Mouse (Mus musculus) limb, embryonic 12.5 days (tissue): ENCODE measurements around the gene Syngr4. TPM values are rescaled to one million over a fixed set of nuclear protein-coding genes. Genes with fewer than 3 reads are reported as not detected.
A peak's percentile ranks its signal among the peaks of the same experiment; 100 is the strongest.

Experiments
- ATAC-seq: fragments of 200-750 bp; cut with Nextera tagmentation; 2 replicates; pipeline ENCODE4 v1.8.0; 2017; ENCODE audit warnings: low read depth, moderate TSS enrichment; ENCODE audit not compliant: insufficient number of reproducible peaks, insufficient read depth, low FRiP score, low TSS enrichment
- H3K27ac ChIP-seq: fragments of 300-500 bp; sonication (generic); 2 replicates; pipeline ENCODE4 v1.5.1; 2016; ENCODE audit warnings: mild to moderate bottlenecking, moderate library complexity
- H3K27me3 ChIP-seq: fragments of 300-500 bp; sonication (generic); 2 replicates; pipeline ENCODE4 v1.6.1; 2016; ENCODE audit warnings: mild to moderate bottlenecking, moderate library complexity
- H3K36me3 ChIP-seq: fragments of 300-500 bp; sonication (generic); 2 replicates; pipeline ENCODE4 v1.6.1; 2016; ENCODE audit warnings: mild to moderate bottlenecking, moderate library complexity
- H3K4me1 ChIP-seq: fragments of 300-500 bp; sonication (generic); replicated peaks from 2 replicates; pipeline ENCODE4 v1.6.1; 2016
- H3K4me2 ChIP-seq: fragments of 300-500 bp; sonication (generic); 2 replicates; pipeline ENCODE4 v1.6.1; 2016; ENCODE audit warnings: mild to moderate bottlenecking, moderate library complexity
- H3K4me3 ChIP-seq: fragments of 300-500 bp; sonication (generic); replicated peaks from 2 replicates; pipeline ENCODE4 v1.5.1; 2016; ENCODE audit warnings: mild to moderate bottlenecking
- H3K9ac ChIP-seq: fragments of 300-500 bp; sonication (generic); replicated peaks from 2 replicates; pipeline ENCODE4 v1.6.1; 2016; ENCODE audit warnings: mild to moderate bottlenecking, moderate library complexity
- H3K9me3 ChIP-seq: fragments of 300-500 bp; sonication (generic); 2 replicates; pipeline ENCODE4 v1.6.1; 2016; ENCODE audit warnings: mild to moderate bottlenecking, moderate library complexity
- WGBS: fragments of 180-500 bp; shearing (Covaris S2); methylation state at CpG from one replicate; pipeline ENCODE4 v1.1.7; 2016; 5-methylcytosine and 5-hydroxymethylcytosine counted together
- polyA plus RNA-seq: library from polyadenylated mRNA; unstranded; fragments of >200 nt; fragmentation: Nextera tagmentation; extraction: Ambion mirVana; gene quantifications from 2 replicates; pipeline ENCODE4 v1.2.1, GENCODE M21; 2016

Syngr4 gene
- polyA plus RNA-seq, 1 experiment from 2014 or later = 0.65 TPM

DNA sequence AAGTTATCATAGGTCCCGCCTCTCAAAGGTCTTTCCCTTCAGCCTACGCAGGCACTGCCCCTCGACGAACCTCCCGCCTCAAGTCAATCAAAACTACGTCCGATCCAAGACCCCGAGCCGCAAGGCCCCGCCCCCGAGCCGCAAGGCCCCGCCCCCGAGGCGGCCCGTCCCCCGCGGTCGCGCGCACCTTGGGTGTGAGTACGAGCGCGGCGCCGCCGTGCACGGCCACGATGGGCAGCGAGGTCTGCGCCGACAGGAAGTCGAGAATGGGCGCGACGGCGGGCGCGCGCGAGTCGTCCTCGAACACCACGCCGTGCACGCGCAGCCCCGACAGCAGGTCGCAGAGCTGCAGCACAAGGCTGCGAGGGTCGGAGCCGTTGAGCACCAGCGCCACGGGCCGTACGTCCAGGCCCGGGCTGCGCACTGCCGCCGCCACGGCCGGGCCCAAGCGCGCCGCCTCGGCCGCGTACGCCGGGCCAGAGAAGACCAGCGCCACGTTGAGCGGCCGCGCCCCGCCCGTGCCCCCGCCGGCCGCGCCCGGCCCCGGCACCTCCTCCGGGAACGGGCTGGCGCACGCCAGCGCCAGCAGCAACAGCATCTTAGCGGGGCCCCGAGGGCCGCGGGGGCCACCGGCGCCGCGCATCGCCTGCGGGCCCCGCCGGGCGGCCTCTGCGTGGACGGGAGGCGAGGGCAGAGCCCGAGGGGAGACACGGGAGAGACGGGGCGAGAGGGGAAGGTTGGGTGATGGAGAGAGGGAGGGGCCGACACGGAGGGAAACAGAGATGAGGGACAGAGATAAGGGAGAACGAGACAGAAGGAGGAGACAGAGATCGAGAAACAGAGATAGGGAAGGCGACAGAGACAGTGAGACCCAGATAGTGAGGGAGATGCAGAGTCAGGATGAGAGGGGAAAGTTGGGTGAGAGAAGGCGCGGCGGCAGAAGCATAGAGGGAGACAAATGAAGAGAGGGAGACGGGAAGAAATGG, 30.3 kb downstream of the Syngr4 start:
- H3K4me1 ChIP-seq = peaks cover 41% of the 10 kb centered on the region
- no peaks in the 10 kb centered on the region for H3K36me3 ChIP-seq
- no peaks in the 10 kb centered on the region for H3K9me3 ChIP-seq
- H3K27me3 ChIP-seq = peaks cover 60% of the 10 kb centered on the region
- H3K4me2 ChIP-seq = peak overlapping the region; percentile 81
- WGBS = 1% methylated on average over 102 of the region's 117 CpGs
- no peak overlapping the region for H3K27ac ChIP-seq
- H3K9ac ChIP-seq = peak overlapping the region; percentile 88
- H3K4me3 ChIP-seq = peak overlapping the region; percentile 73
- ATAC-seq = peak; percentile 54; the same call in 1 of the 2 replicates

DNA sequence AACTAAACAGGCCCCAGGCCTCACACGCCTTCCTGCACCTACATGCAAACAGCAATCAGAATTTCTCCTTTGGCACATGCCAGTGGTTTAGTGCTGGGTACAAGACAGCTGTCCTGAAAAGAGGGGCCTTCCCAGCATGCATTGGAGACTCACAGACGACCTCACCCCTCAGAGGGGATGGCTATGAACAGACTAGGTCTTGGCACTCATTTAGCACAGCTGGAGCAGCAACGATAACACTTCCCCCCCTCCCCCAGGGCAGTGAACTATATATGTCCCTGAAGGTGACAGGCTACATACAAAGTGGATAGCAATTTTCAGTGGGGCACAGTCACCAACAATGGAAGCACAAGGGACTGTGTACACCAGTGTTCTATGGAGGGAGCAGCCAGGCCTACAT, 32.1 kb downstream of the Syngr4 start:
- no peak for ATAC-seq
- Histone ChIP-seq H3K27ac (no peak overlapping the region), H3K4me2 (no peak overlapping the region), H3K4me1 (peaks cover 29% of the 10 kb centered on the region), H3K9ac (no peak overlapping the region), H3K36me3 (no peaks in the 10 kb centered on the region), H3K9me3 (no peaks in the 10 kb centered on the region), H3K4me3 (no peak overlapping the region), H3K27me3 (peaks cover 59% of the 10 kb centered on the region)
- 63% methylated on average over 3 of the region's 3 CpGs for WGBS

DNA sequence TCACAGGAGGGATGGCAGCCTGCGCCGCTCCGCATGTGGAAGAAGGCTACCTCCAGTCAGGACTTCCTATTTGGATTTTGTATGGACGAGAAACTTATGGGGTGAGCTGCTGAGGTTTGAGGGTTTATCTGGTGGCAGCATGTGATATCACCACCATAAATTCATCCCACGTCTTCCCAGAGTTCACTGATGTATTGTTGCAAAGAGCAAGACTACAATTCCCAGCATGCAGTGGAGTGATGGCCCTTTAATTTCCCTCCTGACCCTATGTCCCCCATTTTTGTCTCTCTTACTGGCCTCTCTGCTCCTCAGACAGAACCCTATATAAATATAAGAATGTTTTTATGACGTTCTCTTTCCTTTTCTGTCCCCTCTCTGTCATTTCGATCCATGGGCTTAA, 33.7 kb downstream of the Syngr4 start:
- Histone ChIP-seq H3K4me2 (no peak overlapping the region), H3K27ac (no peak overlapping the region), H3K36me3 (no peaks in the 10 kb centered on the region), H3K27me3 (peaks cover 59% of the 10 kb centered on the region), H3K9me3 (no peaks in the 10 kb centered on the region), H3K4me3 (no peak overlapping the region), H3K9ac (no peak overlapping the region), H3K4me1 (peaks cover 20% of the 10 kb centered on the region)
- 88% methylated on average over 7 of the region's 7 CpGs for WGBS
- ATAC-seq = no peak

DNA sequence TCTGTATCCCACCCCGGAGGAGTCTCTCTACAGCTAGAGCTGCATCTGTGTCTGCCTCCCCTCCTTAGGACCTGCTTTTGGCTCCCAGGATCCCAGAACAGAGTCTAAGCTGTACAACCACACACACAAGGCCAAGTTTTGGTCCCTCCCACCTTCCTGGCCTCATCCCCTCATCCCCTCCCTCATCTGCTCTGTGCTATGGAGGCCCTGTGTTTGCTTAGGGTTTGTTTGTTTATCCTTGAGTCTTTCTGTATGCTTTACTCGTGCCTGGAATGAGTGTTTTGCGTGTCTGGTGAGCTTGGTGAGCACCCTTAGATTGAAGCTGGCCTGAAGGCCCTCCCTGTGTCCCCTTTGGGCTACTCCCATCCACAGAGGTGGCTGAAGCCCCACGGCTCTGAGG, 37.5 kb downstream of the Syngr4 start:
- peaks cover 71% of the 10 kb centered on the region for H3K27me3 ChIP-seq
- H3K27ac ChIP-seq = no peak overlapping the region
- no peak overlapping the region for H3K9ac ChIP-seq
- no peak for ATAC-seq
- H3K9me3 ChIP-seq = no peaks in the 10 kb centered on the region
- peaks cover 22% of the 10 kb centered on the region for H3K4me1 ChIP-seq
- no peaks in the 10 kb centered on the region for H3K36me3 ChIP-seq
- no peak overlapping the region for H3K4me2 ChIP-seq
- H3K4me3 ChIP-seq = no peak overlapping the region
- 47% methylated on average over 4 of the region's 4 CpGs for WGBS

DNA sequence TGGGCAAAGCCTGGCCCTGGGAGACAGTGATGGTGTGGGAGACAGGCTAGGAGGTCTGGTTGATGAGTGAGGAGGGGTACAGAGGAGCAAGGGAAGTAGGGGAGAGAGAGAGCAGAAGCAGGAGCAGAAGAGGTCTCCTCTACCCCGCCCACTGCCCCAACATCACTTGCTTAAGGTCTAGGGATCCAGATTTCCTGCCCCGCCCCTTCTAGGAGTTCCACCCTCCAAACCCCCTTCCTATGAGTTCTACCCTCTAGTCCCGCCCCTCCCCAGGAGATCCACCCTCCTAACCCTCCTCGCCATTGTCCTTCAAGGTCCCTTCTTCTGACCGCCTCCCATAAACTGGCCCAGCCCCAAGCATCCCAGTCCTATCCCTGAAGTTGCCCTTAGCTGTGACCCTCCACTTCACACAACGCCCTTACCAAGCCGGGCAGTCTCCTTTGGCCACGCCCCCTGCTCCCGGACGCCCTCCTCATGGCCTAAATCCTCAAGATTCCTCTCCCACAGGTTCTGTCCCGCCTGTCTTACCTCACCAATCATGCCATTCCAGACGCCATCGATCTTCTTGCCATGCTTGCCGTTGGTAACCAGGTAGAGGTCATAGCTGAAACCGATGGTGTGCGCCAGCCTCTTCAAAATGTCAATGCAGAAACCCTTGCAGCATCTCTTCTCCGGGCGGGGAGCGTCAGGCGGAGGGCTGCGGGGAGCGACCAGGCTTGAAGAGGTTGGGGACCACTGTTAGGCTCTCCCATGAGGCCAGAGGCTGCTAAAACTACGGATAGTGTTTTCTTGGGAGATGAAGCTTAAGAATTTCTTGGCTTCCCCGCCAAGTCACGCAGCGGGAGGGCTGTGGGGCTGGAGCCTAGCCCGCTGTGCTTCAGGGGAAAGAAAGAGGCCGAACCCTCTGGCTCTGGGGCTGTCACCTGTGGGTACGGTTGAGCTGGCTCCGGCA, 39.3 kb downstream of the Syngr4 start:
- Histone ChIP-seq H3K36me3 (no peaks in the 10 kb centered on the region), H3K4me1 (peaks cover 22% of the 10 kb centered on the region), H3K4me3 (peak overlapping the region; percentile 39), H3K4me2 (peak overlapping the region; percentile 65), H3K27me3 (peaks cover 68% of the 10 kb centered on the region), H3K9ac (peak overlapping the region; percentile 37; the same call in 1 of the 2 replicates), H3K27ac (no peak overlapping the region), H3K9me3 (no peaks in the 10 kb centered on the region)
- ATAC-seq = peak; percentile 56
- WGBS = 2% methylated on average over 30 of the region's 30 CpGs

DNA sequence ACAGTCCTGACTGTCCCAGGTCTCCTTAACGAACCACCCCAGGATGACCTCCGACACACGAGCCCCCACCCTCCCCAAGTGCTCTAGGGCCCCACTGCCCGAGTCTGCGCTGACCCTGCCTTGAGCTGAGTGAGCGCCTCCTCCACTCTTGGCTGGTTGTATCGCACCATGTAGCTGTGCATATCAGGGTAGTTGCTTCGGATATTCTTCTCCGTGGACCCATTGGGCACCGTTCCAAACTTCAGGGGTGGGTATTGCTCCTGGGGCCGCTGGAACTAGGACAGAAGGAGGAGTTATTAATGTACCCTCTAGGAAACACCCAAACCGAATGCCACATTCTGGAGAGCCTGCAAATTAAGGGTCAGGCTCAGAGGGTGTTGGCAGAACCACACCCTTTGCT, 43.4 kb downstream of the Syngr4 start:
- Histone ChIP-seq H3K4me3 (no peak overlapping the region), H3K27ac (no peak overlapping the region), H3K36me3 (no peaks in the 10 kb centered on the region), H3K4me1 (peaks cover 14% of the 10 kb centered on the region), H3K9me3 (no peaks in the 10 kb centered on the region), H3K4me2 (no peak overlapping the region), H3K27me3 (peaks cover 37% of the 10 kb centered on the region), H3K9ac (no peak overlapping the region)
- 79% methylated on average over 12 of the region's 12 CpGs for WGBS
- ATAC-seq = no peak

DNA sequence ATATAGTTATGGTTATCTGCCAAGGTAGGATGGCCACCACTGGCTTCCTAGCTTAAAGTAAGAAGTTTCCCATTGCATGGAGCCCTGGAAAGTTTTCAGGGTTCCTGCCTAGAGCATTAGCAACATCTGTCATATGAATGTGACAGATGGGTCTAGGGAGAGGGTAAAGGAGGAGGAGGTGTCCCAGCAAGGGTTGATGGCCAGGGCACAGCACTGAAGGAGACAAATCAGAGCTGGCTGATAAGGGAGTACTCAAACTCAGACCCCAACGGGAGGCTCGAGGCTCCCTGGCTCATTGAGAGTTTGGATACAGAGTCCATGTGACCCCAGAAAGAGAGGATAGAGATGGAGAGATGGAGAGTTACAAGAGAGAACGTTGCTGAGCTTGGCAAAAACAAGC, 45.9 kb downstream of the Syngr4 start:
- Histone ChIP-seq H3K27me3 (peaks cover 19% of the 10 kb centered on the region; the same call in 1 of the 2 replicates), H3K9me3 (no peaks in the 10 kb centered on the region), H3K4me2 (no peak overlapping the region), H3K36me3 (no peaks in the 10 kb centered on the region), H3K4me1 (no peaks in the 10 kb centered on the region; the same call in 1 of the 2 replicates), H3K27ac (no peak overlapping the region), H3K9ac (no peak overlapping the region), H3K4me3 (no peak overlapping the region)
- no peak for ATAC-seq
- WGBS = 68% methylated on average over 3 of the region's 3 CpGs

DNA sequence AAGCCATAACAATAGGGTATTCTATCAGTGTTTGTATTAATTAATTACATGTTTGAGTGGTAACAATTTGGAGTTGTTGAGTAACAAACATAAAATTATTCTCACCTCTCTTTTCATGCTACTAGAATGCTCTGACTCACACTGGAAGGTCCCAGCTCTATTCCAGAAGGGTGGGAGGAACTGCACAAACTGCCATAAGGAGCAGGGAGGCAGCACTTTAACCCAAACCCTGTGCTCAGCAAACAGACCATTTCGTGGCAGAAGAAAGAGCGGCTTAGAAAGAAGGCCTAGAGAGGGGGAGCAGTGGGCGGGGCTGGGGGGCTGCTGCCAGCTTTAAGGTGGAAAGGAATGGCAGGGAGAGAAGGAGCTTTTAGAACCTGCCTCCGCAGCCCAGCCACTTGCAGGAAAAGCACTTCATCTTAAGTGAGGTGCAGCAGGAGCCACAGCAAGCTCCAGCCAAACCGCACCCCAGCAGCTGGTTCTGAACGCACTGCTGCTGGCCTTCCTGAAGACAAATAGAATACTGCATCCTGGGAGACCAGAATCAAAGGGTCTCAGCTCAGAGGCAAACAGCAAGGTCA, 48.0 kb downstream of the Syngr4 start:
- peaks cover 20% of the 10 kb centered on the region for H3K27me3 ChIP-seq
- no peak for ATAC-seq
- no peak overlapping the region for H3K9ac ChIP-seq
- no peak overlapping the region for H3K4me3 ChIP-seq
- no peaks in the 10 kb centered on the region; the same call in 1 of the 2 replicates for H3K4me1 ChIP-seq
- no peaks in the 10 kb centered on the region for H3K36me3 ChIP-seq
- 16% methylated on average over 6 of the region's 6 CpGs for WGBS
- H3K4me2 ChIP-seq = no peak overlapping the region
- H3K9me3 ChIP-seq = no peaks in the 10 kb centered on the region
- H3K27ac ChIP-seq = no peak overlapping the region

DNA sequence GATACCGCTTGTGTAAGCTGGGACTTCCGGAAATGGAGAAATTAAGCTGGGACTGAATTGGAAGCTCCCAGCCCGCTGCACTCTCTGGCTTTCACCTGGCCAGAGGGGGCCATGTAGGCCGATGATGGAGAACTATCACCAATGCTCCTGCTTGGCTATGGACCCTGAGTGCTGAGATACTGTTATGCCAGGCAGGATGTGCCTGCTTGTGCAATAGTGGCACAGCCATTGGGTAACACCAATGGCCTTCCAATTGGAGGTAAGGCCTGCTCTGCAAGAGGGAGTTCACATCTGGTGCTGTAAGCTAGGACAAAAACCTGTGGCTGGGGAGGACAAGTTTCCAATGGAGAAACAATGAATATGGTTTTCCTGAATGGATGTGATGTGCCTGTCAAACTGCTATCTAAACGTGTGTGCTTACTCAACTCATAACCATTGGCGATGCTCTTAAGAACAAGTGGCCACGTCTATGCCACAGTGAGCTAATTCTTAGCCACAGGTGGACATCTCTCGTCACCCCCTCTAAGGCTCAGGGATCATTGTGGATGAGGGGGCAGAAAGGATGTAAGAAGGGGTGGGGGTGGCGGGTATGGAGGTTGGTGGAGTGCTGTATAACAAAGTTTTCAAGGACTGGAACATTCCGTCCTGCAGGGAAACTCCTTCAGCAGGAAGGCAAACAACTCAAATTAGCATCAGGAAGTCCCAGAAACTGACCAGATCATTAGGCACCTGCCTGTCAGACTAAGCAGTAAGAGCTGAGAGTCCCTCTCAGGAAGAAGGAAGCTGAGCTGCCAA, 53.4 kb downstream of the Syngr4 start:
- Histone ChIP-seq H3K4me3 (no peak overlapping the region), H3K9me3 (no peaks in the 10 kb centered on the region), H3K4me1 (no peaks in the 10 kb centered on the region), H3K4me2 (no peak overlapping the region), H3K27ac (no peak overlapping the region), H3K27me3 (peaks cover 48% of the 10 kb centered on the region), H3K36me3 (no peaks in the 10 kb centered on the region), H3K9ac (no peak overlapping the region)
- WGBS = 85% methylated on average over 10 of the region's 10 CpGs
- no peak for ATAC-seq
